Comparison of ENCODE assay signal across 8 mouse cellular contexts in the genomic region with DNA sequence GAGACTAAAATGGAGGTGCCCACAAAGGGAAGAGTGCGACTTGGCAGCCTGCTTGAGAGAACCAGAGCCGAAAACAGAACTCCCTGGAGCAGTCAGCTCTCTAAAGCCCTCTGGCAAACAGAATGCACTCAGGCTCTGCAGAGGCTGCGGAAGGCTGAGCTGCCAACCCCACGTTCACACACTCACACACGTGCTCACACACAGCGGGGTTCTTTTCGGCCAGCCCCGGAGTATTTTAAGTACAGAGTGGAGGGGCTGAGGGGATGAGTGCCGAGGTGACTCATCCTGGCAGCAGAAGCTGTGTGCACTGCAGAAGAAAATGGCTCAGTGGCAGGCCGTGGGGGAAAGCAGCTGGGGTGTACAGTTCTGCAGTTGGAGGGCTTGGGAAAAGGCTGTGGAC. TPM values are rescaled to one million over a fixed set of nuclear protein-coding genes. Genes with fewer than 3 reads are reported as not detected.
A peak's percentile ranks its signal among the peaks of the same experiment; 100 is the strongest.
DNase-seq lines count a peak whose midpoint lies in the region; ATAC-seq and TF ChIP-seq lines count a peak whose summit lies in the region.

No protein-coding gene starts in this region.

- no peaks in the 10 kb centered on the region for H3K27me3 ChIP-seq in forebrain, embryonic 15.5 days
- peaks cover 27% of the 10 kb centered on the region for H3K27me3 ChIP-seq in forebrain, embryonic 12.5 days
- H3K27me3 ChIP-seq in cerebellum, adult 2 months (ENCODE audit: control insufficient read depth, insufficient read depth, low read length), result no peaks in the 10 kb centered on the region

- H3K4me3 ChIP-seq in forebrain, embryonic 15.5 days, result no peak overlapping the region
- no peak overlapping the region for H3K4me3 ChIP-seq in forebrain, embryonic 12.5 days (replicated peaks)
- H3K4me3 ChIP-seq in cerebellum, adult 2 months (replicated peaks; ENCODE audit: insufficient read depth, low read depth, low read length), result peak overlapping the region; percentile 12

- peak; percentile 10; the same call in 1 of the 2 replicates for TF ChIP-seq POLR2A in cerebellum, adult 2 months (IDR thresholded peaks at IDR 0.05; ENCODE audit: borderline replicate concordance, insufficient read depth, low read length)

- DNase-seq in cerebellum, adult 2 months, result peak; percentile 84 to 91
- DNase-seq in heart, adult 11 months, result peak; percentile 98
- peak; percentile 64 to 65 for DNase-seq in kidney, adult 8-10 months
- DNase-seq in lung, adult 18-20 months, result peak; percentile 47 to 64
- peak; percentile 88 to 93 for DNase-seq in right cerebral cortex, postnatal 36 days (ENCODE audit: low spot score in 2 of 2)
- DNase-seq in spleen, adult 18-20 months, result no peak

- H3K36me3 ChIP-seq in forebrain, embryonic 15.5 days, result no peaks in the 10 kb centered on the region
- H3K36me3 ChIP-seq in forebrain, embryonic 12.5 days (replicated peaks), result no peaks in the 10 kb centered on the region

- H3K9ac ChIP-seq in forebrain, embryonic 15.5 days (replicated peaks), result no peak overlapping the region
- H3K9ac ChIP-seq in forebrain, embryonic 12.5 days, result no peak overlapping the region

- H3K27ac ChIP-seq in forebrain, embryonic 15.5 days (replicated peaks), result 0 out of 2 replicates have a peak overlapping the region, but pooled peaks have one; percentile 8
- H3K27ac ChIP-seq in forebrain, embryonic 12.5 days, result no peak overlapping the region
- peak overlapping the region; percentile 70 for H3K27ac ChIP-seq in cerebellum, adult 2 months (ENCODE audit: insufficient read depth, low read length)

- peaks cover 23% of the 10 kb centered on the region for H3K4me1 ChIP-seq in forebrain, embryonic 15.5 days
- H3K4me1 ChIP-seq in forebrain, embryonic 12.5 days, result peaks cover 18% of the 10 kb centered on the region
- peaks cover 10% of the 10 kb centered on the region; the same call in 1 of the 2 replicates for H3K4me1 ChIP-seq in cerebellum, adult 2 months (ENCODE audit: control insufficient read depth, insufficient read depth, low read length)

- no peaks in the 10 kb centered on the region for H3K9me3 ChIP-seq in forebrain, embryonic 15.5 days
- H3K9me3 ChIP-seq in forebrain, embryonic 12.5 days, result no peaks in the 10 kb centered on the region

- peak overlapping the region; percentile 23; the same call in 1 of the 2 replicates for H3K4me2 ChIP-seq in forebrain, embryonic 15.5 days (replicated peaks)
- no peak overlapping the region for H3K4me2 ChIP-seq in forebrain, embryonic 12.5 days

- no peak for ATAC-seq in forebrain, embryonic 15.5 days (replicated peaks)
- ATAC-seq in forebrain, embryonic 12.5 days (ENCODE audit: low FRiP score), result no peak

- WGBS in forebrain, embryonic 15.5 days, result 18% methylated on average over 10 of the region's 10 CpGs
- 36% methylated on average over 10 of the region's 10 CpGs for WGBS in forebrain, embryonic 12.5 days
- WGBS in cerebellum, adult 2 months, result 2% methylated on average over 10 of the region's 10 CpGs

- TF ChIP-seq CTCF in cerebellum, adult 2 months (IDR thresholded peaks at IDR 0.05; ENCODE audit: borderline replicate concordance, insufficient read depth, low read depth, low read length), result no peak; the same call in 1 of the 2 replicates

RNA-seq across cellular contexts. Expression of a gene that starts 3.6 kb away (rescaled TPM):
- polyA plus RNA-seq in forebrain, embryonic 15.5 days (2015; fragmentation: Nextera tagmentation; extraction: Ambion mirVana), result 80.3 and 102 TPM in 2 replicates
- 28.6 and 29.7 TPM in 2 replicates for polyA plus RNA-seq in forebrain, embryonic 12.5 days (2016; fragmentation: Nextera tagmentation; extraction: Ambion mirVana)
- 1,554 and 1,580 TPM in 2 replicates for polyA plus RNA-seq in cerebellum, adult 2 months (2012; rRNA removed)

Comparison
In these comparisons a context has a peak if more than half of its experiments do, and no peak if none do; other contexts are left out.
1. DNase-seq: peak in cerebellum, adult 2 months (2 of 2), heart, adult 11 months (single experiment), kidney, adult 8-10 months (2 of 2), lung, adult 18-20 months (2 of 2) and right cerebral cortex, postnatal 36 days (2 of 2); none in spleen, adult 18-20 months (0 of 2).
2. RNA of a gene that starts 3.6 kb away (polyA plus RNA-seq): 1,554 to 1,580 TPM in cerebellum, adult 2 months; 80.3 to 102 TPM in forebrain, embryonic 15.5 days and 28.6 to 29.7 TPM in forebrain, embryonic 12.5 days; every median in the first group is over 10 times any median in the second.